Mouse (Mus musculus) G1E (cell line): ENCODE results near the gene Rrp1b.

Experiments used
- CTCF ChIP-seq: IDR thresholded peaks from 2 replicates; pipeline ENCODE4 v1.5.1; 2012; ENCODE audit warnings: low read depth, low read length, inconsistent platforms, mixed read lengths
- GATA2 ChIP-seq: IDR thresholded peaks from 2 replicates; pipeline ENCODE4 v1.6.1; 2012; ENCODE audit warnings: low read depth, low read length, inconsistent platforms, borderline replicate concordance

DNA sequence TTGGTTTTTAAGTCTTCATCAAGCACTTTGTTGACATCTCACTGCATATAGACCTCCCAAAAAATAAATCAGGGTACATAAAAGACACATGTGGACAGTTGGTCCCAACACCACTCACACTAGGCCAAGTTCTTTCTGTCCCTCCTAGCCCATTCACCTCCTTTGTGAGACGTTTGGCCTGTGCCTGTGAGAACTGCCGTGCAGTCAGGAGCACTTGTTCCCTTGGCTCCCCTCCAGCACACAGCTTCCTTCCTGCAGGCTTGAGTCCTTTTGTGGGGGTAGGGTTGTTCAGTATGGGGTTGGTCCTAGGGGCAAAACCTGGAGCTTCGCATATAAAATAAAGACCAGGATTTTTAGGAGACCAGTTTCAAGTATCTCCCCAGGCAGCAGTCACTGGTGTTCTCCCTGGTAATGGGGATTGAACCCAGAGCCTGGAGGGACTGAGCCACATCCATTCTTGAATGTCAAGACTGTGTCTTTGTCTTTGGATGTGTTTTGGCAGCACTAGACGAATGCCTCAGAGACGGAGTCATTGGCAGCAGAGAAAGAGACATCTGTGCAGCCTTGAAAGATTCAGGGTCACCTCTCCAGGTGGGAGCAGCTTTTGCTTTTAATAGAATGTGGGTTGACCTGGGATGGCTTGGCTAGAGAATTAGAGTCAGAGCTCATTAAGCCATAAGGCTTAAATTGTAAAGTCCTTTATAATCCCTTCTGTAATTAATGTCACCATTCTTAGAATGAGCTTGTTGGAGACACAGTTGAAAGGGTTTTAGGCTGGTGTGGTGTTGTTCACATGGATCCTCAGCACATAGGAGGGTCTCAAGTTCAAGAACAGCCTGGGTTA lies 16.6 kb downstream of the Rrp1b start:
- TF ChIP-seq GATA2 (no peak), CTCF (no peak)
